Mouse (Mus musculus): Measurements from ENCODE around the gene Tspan3.

- TF ChIP-seq GATA1 (IDR thresholded peaks at IDR 0.05; ENCODE audit: borderline replicate concordance, low read length) (no peak), FLI1 (IDR thresholded peaks at IDR 0.05; ENCODE audit: low read length) (no peak)
Observed at GRCm38 (mm10) chr9:56180118-56180781, 15.0 kb upstream of the Tspan3 start.

Data from megakaryocyte, embryonic 14.5 days (primary cell).